Mouse (Mus musculus) cerebellum, adult 11-12 months (tissue): ENCODE results near the gene Natd1.
"Not testable (repeated sequence)": the region's sequence is repeated elsewhere in the genome, so short reads cannot be mapped to it uniquely, and the experiment has no call there.

Experiments
- DNase-seq: peaks from one replicate; pipeline ENCODE4 v3.0.0; 2022

The Natd1 gene

GRCm38 (mm10) chr11:60931282-60931868 is 16.8 kb upstream of the Natd1 start:
- DNase-seq = no peak

- DNase-seq = no peak
Measured at GRCm38 (mm10) chr11:60930724-60931281, 16.3 kb upstream of the Natd1 start.

GRCm38 (mm10) chr11:60927264-60927663 is 12.7 kb upstream of the Natd1 start:
- DNase-seq = peak; percentile 86

GRCm38 (mm10) chr11:60924981-60925380 is 10.4 kb upstream of the Natd1 start:
- no peak for DNase-seq

GRCm38 (mm10) chr11:60924498-60924897 is 9.9 kb upstream of the Natd1 start:
- DNase-seq = no peak

GRCm38 (mm10) chr11:60922964-60923363 is 8.4 kb upstream of the Natd1 start:
- DNase-seq = no peak

- DNase-seq = no peak
Measured at GRCm38 (mm10) chr11:60922195-60922594, 7.6 kb upstream of the Natd1 start.

GRCm38 (mm10) chr11:60920021-60920420 is 5.5 kb upstream of the Natd1 start:
- no peak for DNase-seq

- DNase-seq = no peak
Measured at GRCm38 (mm10) chr11:60915201-60915600, 651 bp upstream of the Natd1 start.

DNA sequence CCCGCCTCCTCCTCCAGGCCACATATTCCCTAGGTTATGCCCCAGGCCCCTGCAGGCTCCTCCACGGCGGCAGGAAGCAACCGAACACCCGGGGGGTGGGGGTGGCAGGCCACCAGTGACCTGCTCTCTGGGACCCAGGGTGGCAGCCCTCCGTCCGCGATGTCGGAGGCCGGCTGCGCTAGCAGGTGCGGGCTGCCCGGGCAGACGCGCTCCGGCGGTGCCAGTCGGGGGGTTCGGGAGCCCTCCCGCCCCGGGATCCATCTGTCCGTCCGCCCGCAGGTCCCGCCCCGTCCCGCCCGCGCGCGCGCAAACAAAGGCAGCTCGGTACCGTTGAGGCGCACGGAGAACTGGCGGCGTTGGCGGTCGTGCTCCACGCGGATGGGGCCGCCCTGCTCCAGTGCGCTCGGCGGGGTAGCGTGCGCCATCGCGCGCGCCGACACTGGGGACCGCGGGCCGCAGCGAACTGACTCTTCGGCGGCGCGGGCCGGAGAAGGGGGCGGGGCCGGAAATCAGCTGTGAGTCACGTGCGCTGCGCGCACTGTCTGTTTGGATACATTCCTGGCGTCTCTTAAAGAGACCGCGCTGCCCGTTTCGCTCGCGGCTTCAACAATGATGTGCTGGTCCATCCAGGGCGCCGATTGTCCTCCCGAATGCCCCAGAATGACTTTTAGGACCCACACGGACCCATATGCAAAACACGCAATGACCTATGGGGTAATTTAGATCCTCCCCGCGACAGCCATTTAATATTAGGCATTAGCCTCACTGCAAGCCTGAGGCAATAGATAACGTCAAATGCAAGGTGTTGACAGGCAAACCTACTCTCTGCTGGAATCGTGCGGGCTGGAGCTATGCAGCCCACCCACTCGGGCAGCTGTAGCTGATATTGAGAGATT is 1.0 kb downstream of the Natd1 start:
- DNase-seq = peak; percentile 91

GRCm38 (mm10) chr11:60912525-60912973 is 2.0 kb downstream of the Natd1 start:
- DNase-seq = no peak

GRCm38 (mm10) chr11:60909626-60910025 is 4.9 kb downstream of the Natd1 start:
- DNase-seq = no peak

- DNase-seq = no peak
Measured at GRCm38 (mm10) chr11:60908073-60908472, 6.5 kb downstream of the Natd1 start.

- DNase-seq = peak; percentile 60
Measured at GRCm38 (mm10) chr11:60906449-60906848, 8.1 kb downstream of the Natd1 start.

GRCm38 (mm10) chr11:60905407-60906120 is 9.0 kb downstream of the Natd1 start:
- peak; percentile 80 for DNase-seq

DNA sequence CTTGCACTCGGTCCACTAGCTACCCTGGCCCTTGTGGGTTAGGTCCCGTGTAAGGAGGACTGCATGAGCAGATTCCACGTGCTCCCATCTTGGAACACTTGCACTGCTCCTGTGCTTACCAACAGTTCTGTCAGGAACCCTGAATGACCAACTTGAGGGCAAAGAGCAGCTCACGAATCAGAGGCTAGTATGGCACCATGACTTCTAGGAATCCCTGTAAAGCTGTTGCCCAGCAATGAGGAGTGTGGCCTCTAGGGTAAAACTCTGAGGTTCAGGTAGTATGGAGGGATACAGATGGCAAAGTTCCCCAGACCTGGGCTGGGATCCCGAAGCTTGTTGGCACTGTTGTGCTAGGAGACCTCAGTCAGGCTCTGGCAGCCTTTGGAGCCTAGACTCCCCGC is 10.9 kb downstream of the Natd1 start:
- no peak for DNase-seq

GRCm38 (mm10) chr11:60902486-60902885 is 12.1 kb downstream of the Natd1 start:
- no peak for DNase-seq

- DNase-seq = no peak
Measured at GRCm38 (mm10) chr11:60902001-60902400, 12.5 kb downstream of the Natd1 start.

DNA sequence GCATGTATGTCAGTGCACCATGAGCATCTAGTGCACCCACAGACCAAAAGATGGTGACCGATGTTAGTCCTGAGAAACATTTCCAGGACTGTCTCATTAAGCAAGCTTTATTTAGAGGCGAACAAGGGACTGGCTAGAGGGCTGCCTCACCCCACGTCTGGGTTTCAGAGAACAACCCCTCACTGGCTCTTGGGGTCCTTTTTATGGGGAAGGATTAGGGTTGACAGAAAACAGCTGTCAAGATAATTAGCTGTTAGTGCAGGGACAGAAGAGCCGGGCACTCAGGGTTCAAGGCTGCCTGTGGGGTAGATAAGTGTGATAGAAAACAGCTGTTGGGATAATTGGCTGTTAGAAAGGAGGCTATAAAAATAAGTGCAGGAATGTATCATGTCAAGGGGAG is 18.6 kb downstream of the Natd1 start:
- no peak for DNase-seq

DNA sequence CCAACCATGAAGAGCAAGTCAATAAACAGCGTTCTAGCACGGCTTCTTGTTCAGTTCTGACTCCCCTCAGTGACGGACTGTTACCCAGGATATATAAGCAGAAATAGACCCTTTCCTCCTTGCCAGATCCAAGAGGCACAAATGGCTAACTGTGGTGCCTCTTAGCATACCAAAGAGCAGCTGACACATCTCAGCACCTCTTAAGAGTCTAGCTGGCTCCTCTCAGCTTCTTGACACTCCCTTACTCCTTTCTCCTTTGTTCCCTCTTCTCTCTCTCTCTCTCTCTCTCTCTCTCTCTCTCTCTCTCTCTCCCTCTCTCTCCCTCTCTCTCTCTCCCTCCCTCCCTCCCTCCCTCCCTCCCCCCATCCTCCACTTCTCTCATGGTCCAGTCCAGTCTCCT is 23.8 kb downstream of the Natd1 start:
- DNase-seq = no peak

- DNase-seq = no peak
Measured at GRCm38 (mm10) chr11:60890286-60890685, 24.3 kb downstream of the Natd1 start.

DNA sequence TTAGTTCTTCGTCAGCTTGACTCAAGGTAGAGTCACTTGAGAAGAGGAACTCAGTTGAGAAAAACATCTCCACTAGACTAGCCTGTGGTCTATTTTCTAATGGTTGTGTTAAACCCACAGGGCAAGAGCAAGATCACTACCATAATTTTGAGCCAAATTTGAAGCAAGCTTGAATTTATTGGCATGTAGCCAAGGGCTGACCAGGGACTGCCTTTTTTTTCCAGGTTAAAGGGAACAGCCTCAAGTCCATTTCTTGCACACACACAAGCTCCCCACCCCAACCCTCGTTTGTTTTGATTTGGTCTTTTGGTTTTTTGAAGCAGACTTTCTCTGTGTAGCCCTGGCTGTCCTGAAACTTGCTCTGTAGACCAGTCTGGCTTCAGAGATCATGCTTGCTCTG is 24.7 kb downstream of the Natd1 start:
- no peak for DNase-seq

DNA sequence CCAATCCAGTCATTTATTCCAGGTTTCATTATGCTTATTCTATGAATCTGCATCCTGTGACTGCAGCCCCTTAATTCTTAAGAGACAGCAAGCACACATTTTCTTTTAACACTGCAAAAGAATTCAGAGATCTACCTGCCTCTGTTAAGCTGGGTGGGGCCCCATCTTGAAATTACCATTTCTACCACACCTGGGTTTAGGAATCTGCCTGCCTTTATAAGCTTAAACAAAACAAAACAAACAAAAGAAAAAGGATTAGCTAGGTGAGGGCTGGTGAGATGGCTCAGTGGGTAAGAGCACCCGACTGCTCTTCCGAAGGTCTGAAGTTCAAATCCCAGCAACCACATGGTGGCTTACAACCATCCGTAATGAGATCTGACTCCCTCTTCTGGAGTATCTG is 27.6 kb downstream of the Natd1 start:
- DNase-seq = not testable (repeated sequence)
